Mouse (Mus musculus): ENCODE measurements around the gene Frs2. TPM values are rescaled to one million over a fixed set of nuclear protein-coding genes. Genes with fewer than 3 reads are reported as not detected.
A peak's percentile ranks its signal among the peaks of the same experiment; 100 is the strongest.

Gene Frs2
- total and polyA plus RNA-seq, 3 experiments: 13.4 to 17.0 (median 14.2) TPM

- H3K27ac ChIP-seq: peak overlapping the region; percentile 70
- TF ChIP-seq CTCF (IDR thresholded peaks at IDR 0.05): no peak
- 20% methylated on average over 11 of the region's 11 CpGs for WGBS
- 0 out of 2 replicates have a peak overlapping the region, but pooled peaks have one; percentile 2 for H3K4me3 ChIP-seq
- no peaks in the 10 kb centered on the region for H3K27me3 ChIP-seq (ENCODE audit: control insufficient read depth, insufficient read depth, low read length)
- peaks cover 17% of the 10 kb centered on the region for H3K4me1 ChIP-seq (ENCODE audit: control insufficient read depth, insufficient read depth, low read length)
- peaks cover 6% of the 10 kb centered on the region for H3K36me3 ChIP-seq (ENCODE audit: control insufficient read depth, insufficient read depth, low read length)
- peaks cover 10% of the 10 kb centered on the region for H3K79me2 ChIP-seq (replicated peaks; ENCODE audit: control insufficient read depth, insufficient read depth, low read length)
- DNase-seq: no peak
- intact Hi-C loops (cut with DNase I): no loop called here
- H3K9ac ChIP-seq (ENCODE audit: low read depth, low read length): peak overlapping the region; percentile 57
These were observed 28.8 kb downstream of the Frs2 start for GRCm38 (mm10) chr10:117119531-117119930.

GRCm38 (mm10) chr10:117118421-117118831 lies 29.9 kb downstream of the Frs2 start:
- Histone ChIP-seq H3K9ac (ENCODE audit: low read depth, low read length) (no peak overlapping the region), H3K79me2 (replicated peaks; ENCODE audit: control insufficient read depth, insufficient read depth, low read length) (peaks cover 10% of the 10 kb centered on the region), H3K27me3 (ENCODE audit: control insufficient read depth, insufficient read depth, low read length) (no peaks in the 10 kb centered on the region), H3K4me3 (no peak overlapping the region), H3K27ac (peak overlapping the region; percentile 70), H3K36me3 (ENCODE audit: control insufficient read depth, insufficient read depth, low read length) (peaks cover 6% of the 10 kb centered on the region), H3K4me1 (ENCODE audit: control insufficient read depth, insufficient read depth, low read length) (peaks cover 17% of the 10 kb centered on the region)
- intact Hi-C loops (cut with DNase I): no loop called here
- WGBS: 29% methylated on average over 7 of the region's 7 CpGs
- no peak for DNase-seq
- no peak for TF ChIP-seq EP300 (IDR thresholded peaks at IDR 0.05; ENCODE audit: insufficient read depth, low read depth, low read length)
- no peak for TF ChIP-seq POLR2A (IDR thresholded peaks at IDR 0.05; ENCODE audit: insufficient read depth, low read depth, low read length)
- TF ChIP-seq CTCF (IDR thresholded peaks at IDR 0.05): no peak

GRCm38 (mm10) chr10:117115652-117116051 lies 32.7 kb downstream of the Frs2 start:
- peak overlapping the region; percentile 15; the same call in 1 of the 2 replicates for H3K27ac ChIP-seq
- 43% methylated on average over 3 of the region's 3 CpGs for WGBS
- H3K4me1 ChIP-seq (ENCODE audit: control insufficient read depth, insufficient read depth, low read length): peaks cover 26% of the 10 kb centered on the region
- no peak for DNase-seq
- peaks cover 12% of the 10 kb centered on the region for H3K36me3 ChIP-seq (ENCODE audit: control insufficient read depth, insufficient read depth, low read length)
- H3K4me3 ChIP-seq: no peak overlapping the region
- H3K79me2 ChIP-seq (replicated peaks; ENCODE audit: control insufficient read depth, insufficient read depth, low read length): peaks cover 11% of the 10 kb centered on the region
- H3K27me3 ChIP-seq (ENCODE audit: control insufficient read depth, insufficient read depth, low read length): no peaks in the 10 kb centered on the region
- TF ChIP-seq POLR2A (IDR thresholded peaks at IDR 0.05; ENCODE audit: insufficient read depth, low read depth, low read length) (no peak), CTCF (IDR thresholded peaks at IDR 0.05) (no peak), EP300 (IDR thresholded peaks at IDR 0.05; ENCODE audit: insufficient read depth, low read depth, low read length) (no peak)
- intact Hi-C loops (cut with DNase I): no loop called here
- no peak overlapping the region for H3K9ac ChIP-seq (ENCODE audit: low read depth, low read length)

GRCm38 (mm10) chr10:117112545-117112944 lies 35.8 kb downstream of the Frs2 start:
- peaks cover 9% of the 10 kb centered on the region for H3K79me2 ChIP-seq (replicated peaks; ENCODE audit: control insufficient read depth, insufficient read depth, low read length)
- intact Hi-C loops (cut with DNase I): loop anchor here (5.0 kb wide), 1 partner anchor 35 kb away; the partner anchor contains the start of gene Frs2
- TF ChIP-seq POLR2A (IDR thresholded peaks at IDR 0.05; ENCODE audit: insufficient read depth, low read depth, low read length) (no peak), CTCF (IDR thresholded peaks at IDR 0.05) (no peak)
- H3K27me3 ChIP-seq (ENCODE audit: control insufficient read depth, insufficient read depth, low read length): no peaks in the 10 kb centered on the region
- no peak overlapping the region for H3K4me3 ChIP-seq
- 46% methylated on average over 2 of the region's 2 CpGs for WGBS
- peaks cover 17% of the 10 kb centered on the region for H3K4me1 ChIP-seq (ENCODE audit: control insufficient read depth, insufficient read depth, low read length)
- peaks cover 10% of the 10 kb centered on the region for H3K36me3 ChIP-seq (ENCODE audit: control insufficient read depth, insufficient read depth, low read length)
- H3K9ac ChIP-seq (ENCODE audit: low read depth, low read length): peak overlapping the region; percentile 25; the same call in 1 of the 2 replicates
- DNase-seq: no peak
- no peak overlapping the region for H3K27ac ChIP-seq

GRCm38 (mm10) chr10:117111455-117111854 lies 36.9 kb downstream of the Frs2 start:
- no peaks in the 10 kb centered on the region for H3K27me3 ChIP-seq (ENCODE audit: control insufficient read depth, insufficient read depth, low read length)
- no peak overlapping the region for H3K4me3 ChIP-seq
- H3K27ac ChIP-seq: peak overlapping the region; percentile 30
- peaks cover 13% of the 10 kb centered on the region for H3K36me3 ChIP-seq (ENCODE audit: control insufficient read depth, insufficient read depth, low read length)
- intact Hi-C loops (cut with DNase I): loop anchor here (5.0 kb wide), 1 partner anchor 36 kb away; the partner anchor contains the start of gene Frs2
- TF ChIP-seq POLR2A (IDR thresholded peaks at IDR 0.05; ENCODE audit: insufficient read depth, low read depth, low read length) (no peak), CTCF (IDR thresholded peaks at IDR 0.05) (no peak), EP300 (IDR thresholded peaks at IDR 0.05; ENCODE audit: insufficient read depth, low read depth, low read length) (no peak)
- 45% methylated on average over 7 of the region's 7 CpGs for WGBS
- peaks cover 18% of the 10 kb centered on the region for H3K4me1 ChIP-seq (ENCODE audit: control insufficient read depth, insufficient read depth, low read length)
- no peak overlapping the region for H3K9ac ChIP-seq (ENCODE audit: low read depth, low read length)
- DNase-seq: peak in 1 of 2 experiments; percentile 30
- peaks cover 8% of the 10 kb centered on the region for H3K79me2 ChIP-seq (replicated peaks; ENCODE audit: control insufficient read depth, insufficient read depth, low read length)

GRCm38 (mm10) chr10:117110271-117110670 lies 38.1 kb downstream of the Frs2 start:
- TF ChIP-seq CTCF (IDR thresholded peaks at IDR 0.05) (no peak), EP300 (IDR thresholded peaks at IDR 0.05; ENCODE audit: insufficient read depth, low read depth, low read length) (no peak), POLR2A (IDR thresholded peaks at IDR 0.05; ENCODE audit: insufficient read depth, low read depth, low read length) (no peak)
- no peak for DNase-seq
- H3K36me3 ChIP-seq (ENCODE audit: control insufficient read depth, insufficient read depth, low read length): peaks cover 14% of the 10 kb centered on the region; the same call in 1 of the 2 replicates
- no peaks in the 10 kb centered on the region for H3K27me3 ChIP-seq (ENCODE audit: control insufficient read depth, insufficient read depth, low read length)
- peaks cover 6% of the 10 kb centered on the region for H3K79me2 ChIP-seq (replicated peaks; ENCODE audit: control insufficient read depth, insufficient read depth, low read length)
- H3K27ac ChIP-seq: no peak overlapping the region
- intact Hi-C loops (cut with DNase I): loop anchor here (5.0 kb wide), 1 partner anchor 37 kb away; the partner anchor contains the start of gene Frs2
- no peak overlapping the region for H3K9ac ChIP-seq (ENCODE audit: low read depth, low read length)
- no peak overlapping the region for H3K4me3 ChIP-seq
- H3K4me1 ChIP-seq (ENCODE audit: control insufficient read depth, insufficient read depth, low read length): peaks cover 16% of the 10 kb centered on the region
- 59% methylated on average over 3 of the region's 3 CpGs for WGBS

All from heart, adult 2 months (tissue).